Mouse (Mus musculus) heart, embryonic 15.5 days (tissue): ENCODE results near the gene Tigit. TPM values are rescaled to one million over a fixed set of nuclear protein-coding genes. Genes with fewer than 3 reads are reported as not detected.

ENCODE experiments used
- ATAC-seq: fragments of 200-750 bp; cut with Nextera tagmentation; replicated peaks from 2 replicates; pipeline ENCODE4 v1.8.0; 2017; ENCODE audit warnings: low read depth, moderate TSS enrichment; ENCODE audit not compliant: insufficient number of reproducible peaks, insufficient read depth, low FRiP score
- H3K27ac ChIP-seq: fragments of 300-500 bp; sonication (generic); 2 replicates; pipeline ENCODE4 v1.5.1; 2015; ENCODE audit warnings: mild to moderate bottlenecking, inconsistent platforms
- H3K27me3 ChIP-seq: fragments of 300-500 bp; sonication (generic); 2 replicates; pipeline ENCODE4 v1.6.1; 2015; ENCODE audit warnings: inconsistent platforms
- H3K36me3 ChIP-seq: fragments of 300-500 bp; sonication (generic); 2 replicates; pipeline ENCODE4 v1.6.1; 2015; ENCODE audit warnings: mild to moderate bottlenecking, inconsistent platforms
- H3K4me1 ChIP-seq: fragments of 300-500 bp; sonication (generic); replicated peaks from 2 replicates; pipeline ENCODE4 v1.6.1; 2015; ENCODE audit warnings: inconsistent platforms
- H3K4me2 ChIP-seq: fragments of 300-500 bp; sonication (generic); 2 replicates; pipeline ENCODE4 v1.6.1; 2015; ENCODE audit warnings: inconsistent platforms, mild to moderate bottlenecking, moderate library complexity
- H3K4me3 ChIP-seq: fragments of 300-500 bp; sonication (generic); 2 replicates; pipeline ENCODE4 v1.5.1; 2015; ENCODE audit warnings: mild to moderate bottlenecking, inconsistent platforms
- H3K9ac ChIP-seq: fragments of 300-500 bp; sonication (generic); 2 replicates; pipeline ENCODE4 v1.6.1; 2015; ENCODE audit warnings: mild to moderate bottlenecking, inconsistent platforms
- H3K9me3 ChIP-seq: fragments of 300-500 bp; sonication (generic); replicated peaks from 2 replicates; pipeline ENCODE4 v1.6.1; 2016; ENCODE audit warnings: inconsistent platforms
- WGBS: fragments of 180-500 bp; shearing (Covaris S2); methylation state at CpG from one replicate; pipeline ENCODE4 v1.1.7; 2015; ENCODE audit warnings: mixed read lengths; 5-methylcytosine and 5-hydroxymethylcytosine counted together
- polyA plus RNA-seq: library from polyadenylated mRNA; unstranded; fragments of >200 nt; fragmentation: Nextera tagmentation; extraction: Ambion mirVana; gene quantifications from 2 replicates; pipeline ENCODE4 v1.2.1, GENCODE M21; 2015

Gene Tigit
- polyA plus RNA-seq, 1 experiment from 2014 or later: not detected

- ATAC-seq: no peak
- Histone ChIP-seq H3K27ac (no peak overlapping the region), H3K4me2 (no peak overlapping the region), H3K4me1 (no peaks in the 10 kb centered on the region; the same call in 1 of the 2 replicates), H3K9me3 (no peaks in the 10 kb centered on the region), H3K9ac (no peak overlapping the region), H3K27me3 (no peaks in the 10 kb centered on the region), H3K4me3 (no peak overlapping the region), H3K36me3 (no peaks in the 10 kb centered on the region)
- WGBS: 88% methylated on average over 8 of the region's 8 CpGs
These were observed 26.7 kb downstream of the Tigit start for GRCm38 (mm10) chr16:43637241-43637640.

- Histone ChIP-seq H3K9me3 (no peaks in the 10 kb centered on the region), H3K36me3 (no peaks in the 10 kb centered on the region), H3K4me1 (peaks cover 7% of the 10 kb centered on the region), H3K4me3 (no peak overlapping the region), H3K9ac (no peak overlapping the region), H3K27me3 (no peaks in the 10 kb centered on the region), H3K27ac (no peak overlapping the region), H3K4me2 (no peak overlapping the region)
- 91% methylated on average over 7 of the region's 7 CpGs for WGBS
- ATAC-seq: no peak
These were observed 29.9 kb downstream of the Tigit start for GRCm38 (mm10) chr16:43634037-43634436.

GRCm38 (mm10) chr16:43631758-43632157 is 32.2 kb downstream of the Tigit start:
- Histone ChIP-seq H3K27ac (no peak overlapping the region), H3K27me3 (no peaks in the 10 kb centered on the region), H3K4me3 (no peak overlapping the region), H3K36me3 (no peaks in the 10 kb centered on the region), H3K4me1 (peaks cover 7% of the 10 kb centered on the region), H3K9ac (no peak overlapping the region), H3K4me2 (no peak overlapping the region), H3K9me3 (no peaks in the 10 kb centered on the region)
- ATAC-seq: no peak
- 44% methylated on average over 2 of the region's 2 CpGs for WGBS

GRCm38 (mm10) chr16:43628662-43629061 is 35.3 kb downstream of the Tigit start:
- H3K4me3 ChIP-seq: no peak overlapping the region
- no peak overlapping the region for H3K4me2 ChIP-seq
- H3K27ac ChIP-seq: no peak overlapping the region
- WGBS: 79% methylated on average over 5 of the region's 5 CpGs
- H3K9me3 ChIP-seq: no peaks in the 10 kb centered on the region
- H3K27me3 ChIP-seq: no peaks in the 10 kb centered on the region
- ATAC-seq: no peak
- no peak overlapping the region for H3K9ac ChIP-seq
- H3K4me1 ChIP-seq: peaks cover 14% of the 10 kb centered on the region
- H3K36me3 ChIP-seq: no peaks in the 10 kb centered on the region

- ATAC-seq: no peak
- H3K36me3 ChIP-seq: no peaks in the 10 kb centered on the region
- no peak overlapping the region for H3K4me2 ChIP-seq
- H3K4me3 ChIP-seq: no peak overlapping the region
- no peaks in the 10 kb centered on the region for H3K9me3 ChIP-seq
- H3K9ac ChIP-seq: no peak overlapping the region
- no peaks in the 10 kb centered on the region for H3K27me3 ChIP-seq
- WGBS: 85% methylated on average over 5 of the region's 5 CpGs
- H3K27ac ChIP-seq: 0 out of 2 replicates have a peak overlapping the region, but pooled peaks have one; percentile 38
- peaks cover 9% of the 10 kb centered on the region; the same call in 1 of the 2 replicates for H3K4me1 ChIP-seq
These were observed 38.0 kb downstream of the Tigit start for GRCm38 (mm10) chr16:43625956-43626355.

GRCm38 (mm10) chr16:43625289-43625688 is 38.7 kb downstream of the Tigit start:
- ATAC-seq: no peak
- Histone ChIP-seq H3K36me3 (no peaks in the 10 kb centered on the region), H3K4me1 (peaks cover 10% of the 10 kb centered on the region; the same call in 1 of the 2 replicates), H3K4me2 (no peak overlapping the region), H3K4me3 (no peak overlapping the region), H3K27ac (0 out of 2 replicates have a peak overlapping the region, but pooled peaks have one; percentile 38), H3K9ac (no peak overlapping the region), H3K9me3 (no peaks in the 10 kb centered on the region), H3K27me3 (no peaks in the 10 kb centered on the region)
- WGBS: 54% methylated on average over 2 of the region's 2 CpGs

GRCm38 (mm10) chr16:43624876-43625275 is 39.1 kb downstream of the Tigit start:
- ATAC-seq: no peak
- H3K4me3 ChIP-seq: no peak overlapping the region
- H3K4me2 ChIP-seq: no peak overlapping the region
- H3K9me3 ChIP-seq: no peaks in the 10 kb centered on the region
- no peak overlapping the region for H3K9ac ChIP-seq
- 59% methylated on average over 4 of the region's 4 CpGs for WGBS
- H3K36me3 ChIP-seq: no peaks in the 10 kb centered on the region
- peaks cover 13% of the 10 kb centered on the region; the same call in 1 of the 2 replicates for H3K4me1 ChIP-seq
- H3K27me3 ChIP-seq: no peaks in the 10 kb centered on the region
- no peak overlapping the region for H3K27ac ChIP-seq

GRCm38 (mm10) chr16:43623315-43624000 is 40.5 kb downstream of the Tigit start:
- Histone ChIP-seq H3K4me2 (no peak overlapping the region), H3K36me3 (peaks cover 4% of the 10 kb centered on the region; the same call in 1 of the 2 replicates), H3K9ac (no peak overlapping the region), H3K27me3 (no peaks in the 10 kb centered on the region), H3K4me3 (no peak overlapping the region), H3K4me1 (peaks cover 13% of the 10 kb centered on the region; the same call in 1 of the 2 replicates), H3K9me3 (no peaks in the 10 kb centered on the region), H3K27ac (no peak overlapping the region)
- no peak for ATAC-seq
- WGBS: 78% methylated on average over 5 of the region's 5 CpGs

- Histone ChIP-seq H3K9ac (no peak overlapping the region), H3K27ac (no peak overlapping the region), H3K27me3 (no peaks in the 10 kb centered on the region), H3K9me3 (no peaks in the 10 kb centered on the region), H3K4me1 (peaks cover 25% of the 10 kb centered on the region), H3K4me2 (no peak overlapping the region), H3K4me3 (no peak overlapping the region), H3K36me3 (peaks cover 8% of the 10 kb centered on the region; the same call in 1 of the 2 replicates)
- ATAC-seq: no peak
- WGBS: 41% methylated on average over 2 of the region's 2 CpGs
These were observed 43.6 kb downstream of the Tigit start for GRCm38 (mm10) chr16:43620359-43620758.

- ATAC-seq: peak; percentile 55; the same call in 1 of the 2 replicates
- H3K27ac ChIP-seq: peak overlapping the region; percentile 34; the same call in 1 of the 2 replicates
- no peak overlapping the region; the same call in 1 of the 2 replicates for H3K9ac ChIP-seq
- H3K4me3 ChIP-seq: no peak overlapping the region
- H3K4me1 ChIP-seq: peaks cover 23% of the 10 kb centered on the region
- peaks cover 8% of the 10 kb centered on the region; the same call in 1 of the 2 replicates for H3K36me3 ChIP-seq
- no peaks in the 10 kb centered on the region for H3K27me3 ChIP-seq
- H3K9me3 ChIP-seq: no peaks in the 10 kb centered on the region
- WGBS: 56% methylated on average over 6 of the region's 6 CpGs
- H3K4me2 ChIP-seq: no peak overlapping the region
These were observed 44.7 kb downstream of the Tigit start for GRCm38 (mm10) chr16:43619277-43619676.

- no peak for ATAC-seq
- no peak overlapping the region for H3K4me3 ChIP-seq
- H3K27ac ChIP-seq: no peak overlapping the region
- H3K4me2 ChIP-seq: no peak overlapping the region
- WGBS: 85% methylated on average over 23 of the region's 23 CpGs
- peaks cover 8% of the 10 kb centered on the region; the same call in 1 of the 2 replicates for H3K36me3 ChIP-seq
- H3K4me1 ChIP-seq: peaks cover 23% of the 10 kb centered on the region
- H3K9me3 ChIP-seq: no peaks in the 10 kb centered on the region
- no peak overlapping the region for H3K9ac ChIP-seq
- no peaks in the 10 kb centered on the region for H3K27me3 ChIP-seq
These were observed 45.7 kb downstream of the Tigit start for GRCm38 (mm10) chr16:43618286-43618685.

GRCm38 (mm10) chr16:43617346-43617745 is 46.6 kb downstream of the Tigit start:
- H3K4me1 ChIP-seq: peaks cover 23% of the 10 kb centered on the region
- WGBS: 86% methylated on average over 6 of the region's 6 CpGs
- H3K36me3 ChIP-seq: peaks cover 8% of the 10 kb centered on the region; the same call in 1 of the 2 replicates
- no peak overlapping the region for H3K9ac ChIP-seq
- no peaks in the 10 kb centered on the region for H3K27me3 ChIP-seq
- H3K9me3 ChIP-seq: no peaks in the 10 kb centered on the region
- no peak overlapping the region for H3K4me3 ChIP-seq
- no peak overlapping the region for H3K27ac ChIP-seq
- H3K4me2 ChIP-seq: no peak overlapping the region
- no peak for ATAC-seq
